Mouse (Mus musculus): ENCODE measurements around the gene Il10. TPM values are rescaled to one million over a fixed set of nuclear protein-coding genes. Genes with fewer than 3 reads are reported as not detected.

Gene Il10
- polyA plus RNA-seq, 1 experiment: not detected

GRCm38 (mm10) chr1:131002561-131002960, 17.1 kb upstream of the Il10 start:
- no peak for TF ChIP-seq CTCF (IDR thresholded peaks at IDR 0.05; ENCODE audit: control insufficient read depth, insufficient read depth, insufficient replicate concordance, low read depth, low read length)
- TF ChIP-seq POLR2A (IDR thresholded peaks at IDR 0.05; ENCODE audit: control insufficient read depth, low read depth, low read length): no peak
- Histone ChIP-seq H3K4me1 (ENCODE audit: control insufficient read depth, insufficient read depth, low read length) (peaks cover 5% of the 10 kb centered on the region), H3K4me3 (ENCODE audit: control insufficient read depth, low read depth, low read length) (no peak overlapping the region), H3K27ac (ENCODE audit: control insufficient read depth, insufficient read depth, low read depth, low read length) (no peak overlapping the region), H3K27me3 (ENCODE audit: control insufficient read depth, insufficient read depth, low read length) (no peaks in the 10 kb centered on the region), H3K36me3 (ENCODE audit: control insufficient read depth, insufficient read depth, low read length) (no peaks in the 10 kb centered on the region)

GRCm38 (mm10) chr1:131003037-131003922, 16.4 kb upstream of the Il10 start:
- peak overlapping the region; percentile 5; the same call in 1 of the 2 replicates for H3K4me3 ChIP-seq (ENCODE audit: control insufficient read depth, low read depth, low read length)
- peaks cover 5% of the 10 kb centered on the region for H3K4me1 ChIP-seq (ENCODE audit: control insufficient read depth, insufficient read depth, low read length)
- no peaks in the 10 kb centered on the region for H3K27me3 ChIP-seq (ENCODE audit: control insufficient read depth, insufficient read depth, low read length)
- no peak overlapping the region for H3K27ac ChIP-seq (ENCODE audit: control insufficient read depth, insufficient read depth, low read depth, low read length)
- H3K36me3 ChIP-seq (ENCODE audit: control insufficient read depth, insufficient read depth, low read length): no peaks in the 10 kb centered on the region
- TF ChIP-seq POLR2A (IDR thresholded peaks at IDR 0.05; ENCODE audit: control insufficient read depth, low read depth, low read length): no peak
- no peak for TF ChIP-seq CTCF (IDR thresholded peaks at IDR 0.05; ENCODE audit: control insufficient read depth, insufficient read depth, insufficient replicate concordance, low read depth, low read length)

- TF ChIP-seq CTCF (IDR thresholded peaks at IDR 0.05; ENCODE audit: control insufficient read depth, insufficient read depth, insufficient replicate concordance, low read depth, low read length) (no peak), POLR2A (IDR thresholded peaks at IDR 0.05; ENCODE audit: control insufficient read depth, low read depth, low read length) (no peak)
- no peak overlapping the region for H3K27ac ChIP-seq (ENCODE audit: control insufficient read depth, insufficient read depth, low read depth, low read length)
- H3K27me3 ChIP-seq (ENCODE audit: control insufficient read depth, insufficient read depth, low read length): no peaks in the 10 kb centered on the region
- no peak overlapping the region for H3K4me3 ChIP-seq (ENCODE audit: control insufficient read depth, low read depth, low read length)
- peaks cover 5% of the 10 kb centered on the region for H3K4me1 ChIP-seq (ENCODE audit: control insufficient read depth, insufficient read depth, low read length)
- no peaks in the 10 kb centered on the region for H3K36me3 ChIP-seq (ENCODE audit: control insufficient read depth, insufficient read depth, low read length)
Measured at GRCm38 (mm10) chr1:131006069-131006468, 13.6 kb upstream of the Il10 start.

- no peaks in the 10 kb centered on the region for H3K27me3 ChIP-seq (ENCODE audit: control insufficient read depth, insufficient read depth, low read length)
- TF ChIP-seq POLR2A (IDR thresholded peaks at IDR 0.05; ENCODE audit: control insufficient read depth, low read depth, low read length): no peak
- no peak for TF ChIP-seq CTCF (IDR thresholded peaks at IDR 0.05; ENCODE audit: control insufficient read depth, insufficient read depth, insufficient replicate concordance, low read depth, low read length)
- H3K27ac ChIP-seq (ENCODE audit: control insufficient read depth, insufficient read depth, low read depth, low read length): no peak overlapping the region
- H3K36me3 ChIP-seq (ENCODE audit: control insufficient read depth, insufficient read depth, low read length): no peaks in the 10 kb centered on the region
- no peak overlapping the region for H3K4me3 ChIP-seq (ENCODE audit: control insufficient read depth, low read depth, low read length)
- H3K4me1 ChIP-seq (ENCODE audit: control insufficient read depth, insufficient read depth, low read length): no peaks in the 10 kb centered on the region
Measured at GRCm38 (mm10) chr1:131010201-131011153, 9.2 kb upstream of the Il10 start.

- Histone ChIP-seq H3K27ac (ENCODE audit: control insufficient read depth, insufficient read depth, low read depth, low read length) (no peak overlapping the region), H3K4me3 (ENCODE audit: control insufficient read depth, low read depth, low read length) (no peak overlapping the region), H3K27me3 (ENCODE audit: control insufficient read depth, insufficient read depth, low read length) (no peaks in the 10 kb centered on the region), H3K4me1 (ENCODE audit: control insufficient read depth, insufficient read depth, low read length) (no peaks in the 10 kb centered on the region), H3K36me3 (ENCODE audit: control insufficient read depth, insufficient read depth, low read length) (no peaks in the 10 kb centered on the region)
- no peak for TF ChIP-seq POLR2A (IDR thresholded peaks at IDR 0.05; ENCODE audit: control insufficient read depth, low read depth, low read length)
Measured at GRCm38 (mm10) chr1:131012494-131012893, 7.2 kb upstream of the Il10 start.

GRCm38 (mm10) chr1:131013926-131014325, 5.7 kb upstream of the Il10 start:
- H3K4me3 ChIP-seq (ENCODE audit: control insufficient read depth, low read depth, low read length): no peak overlapping the region
- no peaks in the 10 kb centered on the region for H3K27me3 ChIP-seq (ENCODE audit: control insufficient read depth, insufficient read depth, low read length)
- no peaks in the 10 kb centered on the region for H3K4me1 ChIP-seq (ENCODE audit: control insufficient read depth, insufficient read depth, low read length)
- H3K27ac ChIP-seq (ENCODE audit: control insufficient read depth, insufficient read depth, low read depth, low read length): no peak overlapping the region
- TF ChIP-seq CTCF (IDR thresholded peaks at IDR 0.05; ENCODE audit: control insufficient read depth, insufficient read depth, insufficient replicate concordance, low read depth, low read length) (no peak), POLR2A (IDR thresholded peaks at IDR 0.05; ENCODE audit: control insufficient read depth, low read depth, low read length) (no peak)
- H3K36me3 ChIP-seq (ENCODE audit: control insufficient read depth, insufficient read depth, low read length): no peaks in the 10 kb centered on the region

- H3K4me1 ChIP-seq (ENCODE audit: control insufficient read depth, insufficient read depth, low read length): no peaks in the 10 kb centered on the region
- no peaks in the 10 kb centered on the region for H3K27me3 ChIP-seq (ENCODE audit: control insufficient read depth, insufficient read depth, low read length)
- no peak for TF ChIP-seq CTCF (IDR thresholded peaks at IDR 0.05; ENCODE audit: control insufficient read depth, insufficient read depth, insufficient replicate concordance, low read depth, low read length)
- no peak for TF ChIP-seq POLR2A (IDR thresholded peaks at IDR 0.05; ENCODE audit: control insufficient read depth, low read depth, low read length)
- H3K4me3 ChIP-seq (ENCODE audit: control insufficient read depth, low read depth, low read length): no peak overlapping the region
- H3K27ac ChIP-seq (ENCODE audit: control insufficient read depth, insufficient read depth, low read depth, low read length): no peak overlapping the region
- no peaks in the 10 kb centered on the region for H3K36me3 ChIP-seq (ENCODE audit: control insufficient read depth, insufficient read depth, low read length)
Measured at GRCm38 (mm10) chr1:131015281-131015680, 4.4 kb upstream of the Il10 start.
